24 mouse cellular contexts compared by ENCODE assay signal in genomic region chr9:57750901-57751300, GRCm38 (mm10). TPM values are rescaled to one million over a fixed set of nuclear protein-coding genes. Genes with fewer than 3 reads are reported as not detected.
DNase-seq lines count a peak whose midpoint lies in the region; ATAC-seq and TF ChIP-seq lines count a peak whose summit lies in the region.
"Had no signal": no experiment of that assay in that cellular context is flagged by ENCODE, and none has a peak within 500 bp of the region (broad histone marks: within the 10 kb centered on the region; RNA-seq: fewer than 3 reads in every experiment).

No protein-coding gene starts in this region.

- DNase-seq in gastrocnemius, adult 2 months = no peak
- no peak for DNase-seq in gastrocnemius, postnatal 4 days (ENCODE audit: low spot score in 2 of 2)
- no peak for DNase-seq in midbrain, postnatal 0 days (ENCODE audit: low spot score)
- DNase-seq in CH12.LX (ENCODE audit: extremely low read depth) = no peak
- DNase-seq in limb, embryonic 10.5 days (ENCODE audit: low spot score) = no peak
- DNase-seq in heart, embryonic 10.5 days (ENCODE audit: low spot score) = no peak
- DNase-seq in retina, embryonic 14.5 days (ENCODE audit: low spot score) = no peak
- DNase-seq: adrenal gland, adult 2 months; adrenal gland, postnatal 14 days; cerebellum, adult 11 months; cerebellum, adult 2 months; cerebellum, adult 9-11 months; cerebellum, postnatal 25 days; forebrain, postnatal 0 days; gastrocnemius, postnatal 25 days; heart, adult 2 months had no signal

- H3K4me1 ChIP-seq in midbrain, postnatal 0 days (ENCODE audit: insufficient read depth, low read length) = no peaks in the 10 kb centered on the region
- no peaks in the 10 kb centered on the region for H3K4me1 ChIP-seq in midbrain, embryonic 16.5 days (ENCODE audit: control insufficient read depth, insufficient read depth, low read length)
- H3K4me1 ChIP-seq in CH12.LX (ENCODE audit: control insufficient read depth in 1 of 2, insufficient read depth in 2 of 2) = peaks cover 2 to 8% of the 10 kb centered on the region in 2 experiments; a peak in 3 of 4 replicates
- H3K4me1 ChIP-seq in limb, embryonic 10.5 days = no peaks in the 10 kb centered on the region
- no peaks in the 10 kb centered on the region for H3K4me1 ChIP-seq in heart, embryonic 10.5 days
- H3K4me1 ChIP-seq: embryonic facial prominence, embryonic 12.5 days; hindbrain, embryonic 12.5 days; hindbrain, embryonic 15.5 days had no signal

- 0 out of 2 replicates have a peak, but pooled peaks have one; percentile 13 for ATAC-seq in midbrain, postnatal 0 days (ENCODE audit: low FRiP score)
- no peak for ATAC-seq in midbrain, embryonic 16.5 days
- ATAC-seq: forebrain, embryonic 14.5 days; forebrain, postnatal 0 days had no signal

- intact Hi-C loops in gastrocnemius, adult 2 months (cut with DNase I) = no loop called here

- H3K36me3 ChIP-seq in midbrain, postnatal 0 days (ENCODE audit: insufficient read depth, low read length) = peaks cover 87% of the 10 kb centered on the region
- H3K36me3 ChIP-seq in midbrain, embryonic 16.5 days (ENCODE audit: control insufficient read depth, insufficient read depth, low read length) = peaks cover 66% of the 10 kb centered on the region
- H3K36me3 ChIP-seq in CH12.LX (replicated peaks in 1 of 2; ENCODE audit: control insufficient read depth in 1 of 2, insufficient read depth in 1 of 2, low read length in 1 of 2) = peaks cover 97 to 100% of the 10 kb centered on the region in 2 experiments
- H3K36me3 ChIP-seq in limb, embryonic 10.5 days = peaks cover 100% of the 10 kb centered on the region
- peaks cover 100% of the 10 kb centered on the region for H3K36me3 ChIP-seq in heart, embryonic 10.5 days

- H3K4me3 ChIP-seq in gastrocnemius, adult 2 months = no peak overlapping the region
- H3K4me3 ChIP-seq in midbrain, postnatal 0 days (ENCODE audit: low read depth, low read length) = no peak overlapping the region
- no peak overlapping the region for H3K4me3 ChIP-seq in midbrain, embryonic 16.5 days (ENCODE audit: low read depth, low read length)
- H3K4me3 ChIP-seq in CH12.LX (replicated peaks in 1 of 3; ENCODE audit: low read depth in 2 of 3, low read length in 2 of 3, poor library complexity in 1 of 3) = no peak overlapping the region
- H3K4me3 ChIP-seq in limb, embryonic 10.5 days = no peak overlapping the region
- H3K4me3 ChIP-seq in heart, embryonic 10.5 days = no peak overlapping the region
- H3K4me3 ChIP-seq: embryonic facial prominence, embryonic 12.5 days; embryonic facial prominence, embryonic 15.5 days; heart, adult 2 months; hindbrain, embryonic 12.5 days; hindbrain, embryonic 15.5 days had no signal

- no peak overlapping the region for H3K4me2 ChIP-seq in midbrain, postnatal 0 days (ENCODE audit: low read depth, low read length, poor library complexity, severe bottlenecking)
- H3K4me2 ChIP-seq in midbrain, embryonic 16.5 days (ENCODE audit: low read length) = no peak overlapping the region
- no peak overlapping the region for H3K4me2 ChIP-seq in CH12.LX (ENCODE audit: insufficient read depth, low read depth, poor library complexity, severe bottlenecking)
- H3K4me2 ChIP-seq: embryonic facial prominence, embryonic 12.5 days; embryonic facial prominence, embryonic 15.5 days; heart, embryonic 11.5 days; hindbrain, embryonic 12.5 days; hindbrain, embryonic 15.5 days had no signal

- in situ Hi-C loops in CH12.LX (cut with MboI; ENCODE audit: low pct_ligation_motif_present, low pct_unique_long_range_greater_than_20kb, low sequenced_read_pairs) = loop anchor here (5.0 kb wide), 1 partner anchor 84 kb away; no protein-coding TSS in a partner anchor

- no peaks in the 10 kb centered on the region for H3K27me3 ChIP-seq in midbrain, postnatal 0 days (ENCODE audit: insufficient read depth, low read length)
- no peaks in the 10 kb centered on the region for H3K27me3 ChIP-seq in midbrain, embryonic 16.5 days (ENCODE audit: control insufficient read depth, insufficient read depth, low read depth, low read length)
- no peaks in the 10 kb centered on the region for H3K27me3 ChIP-seq in CH12.LX (replicated peaks)
- no peaks in the 10 kb centered on the region for H3K27me3 ChIP-seq in limb, embryonic 10.5 days (ENCODE audit: low read depth, poor library complexity, severe bottlenecking)
- H3K27me3 ChIP-seq in heart, embryonic 10.5 days (ENCODE audit: insufficient read depth, poor library complexity, severe bottlenecking) = no peaks in the 10 kb centered on the region
- H3K27me3 ChIP-seq: embryonic facial prominence, embryonic 12.5 days; embryonic facial prominence, embryonic 15.5 days; hindbrain, embryonic 12.5 days; hindbrain, embryonic 15.5 days had no signal

- no peak for TF ChIP-seq RAD21 in CH12.LX (IDR thresholded peaks at IDR 0.05; ENCODE audit: low read depth, low read length)

- no peaks in the 10 kb centered on the region for H3K9me3 ChIP-seq in midbrain, postnatal 0 days (ENCODE audit: low read length)
- H3K9me3 ChIP-seq in midbrain, embryonic 16.5 days (replicated peaks; ENCODE audit: control insufficient read depth, low read length, poor library complexity, severe bottlenecking) = no peaks in the 10 kb centered on the region
- H3K9me3 ChIP-seq in CH12.LX (replicated peaks; ENCODE audit: low read length) = peaks cover 4% of the 10 kb centered on the region
- H3K9me3 ChIP-seq in limb, embryonic 10.5 days (replicated peaks) = no peaks in the 10 kb centered on the region
- H3K9me3 ChIP-seq in heart, embryonic 10.5 days = no peaks in the 10 kb centered on the region
- H3K9me3 ChIP-seq: embryonic facial prominence, embryonic 12.5 days; embryonic facial prominence, embryonic 15.5 days; G1E; hindbrain, embryonic 12.5 days; hindbrain, embryonic 15.5 days had no signal

- dilution Hi-C loops in CH12.LX (cut with MboI; ENCODE audit: extremely low pct_ligation_motif_present, extremely low pct_unique_long_range_greater_than_20kb, low sequenced_read_pairs) = no loop called here

- H3K79me2 ChIP-seq in CH12.LX (replicated peaks; ENCODE audit: control insufficient read depth, extremely low read depth, insufficient read depth, poor library complexity, severe bottlenecking) = no peaks in the 10 kb centered on the region

- peak overlapping the region; percentile 50 for H3K27ac ChIP-seq in gastrocnemius, adult 2 months
- no peak overlapping the region for H3K27ac ChIP-seq in midbrain, postnatal 0 days (ENCODE audit: low read depth, low read length)
- no peak overlapping the region for H3K27ac ChIP-seq in midbrain, embryonic 16.5 days (ENCODE audit: low read length)
- H3K27ac ChIP-seq in CH12.LX (ENCODE audit: insufficient read depth, low read depth) = no peak overlapping the region; the same call in 1 of the 2 replicates
- 0 out of 2 replicates have a peak overlapping the region, but pooled peaks have one; percentile 34 for H3K27ac ChIP-seq in limb, embryonic 10.5 days
- no peak overlapping the region for H3K27ac ChIP-seq in heart, embryonic 10.5 days
- H3K27ac ChIP-seq: embryonic facial prominence, embryonic 12.5 days; embryonic facial prominence, embryonic 15.5 days; heart, adult 2 months; hindbrain, embryonic 12.5 days; hindbrain, embryonic 15.5 days had no signal

- no peak overlapping the region for H3K9ac ChIP-seq in midbrain, postnatal 0 days (replicated peaks; ENCODE audit: low read length, poor library complexity, severe bottlenecking)
- H3K9ac ChIP-seq in midbrain, embryonic 16.5 days (ENCODE audit: low read depth, low read length) = no peak overlapping the region
- no peak overlapping the region for H3K9ac ChIP-seq in CH12.LX (ENCODE audit: insufficient read depth, low read depth)
- H3K9ac ChIP-seq: embryonic facial prominence, embryonic 12.5 days; embryonic facial prominence, embryonic 15.5 days; forebrain, postnatal 0 days; hindbrain, embryonic 12.5 days; hindbrain, embryonic 15.5 days had no signal

- no peak for TF ChIP-seq EP300 in CH12.LX (IDR thresholded peaks at IDR 0.05; ENCODE audit: low read length)

- TF ChIP-seq CTCF in gastrocnemius, adult 2 months (IDR thresholded peaks at IDR 0.05) = no peak
- TF ChIP-seq CTCF in midbrain, postnatal 0 days (IDR thresholded peaks at IDR 0.05) = no peak
- no peak for TF ChIP-seq CTCF in CH12.LX (conservative IDR thresholded peaks at IDR 0.05 in 1 of 2, IDR thresholded peaks at IDR 0.05 in 1 of 2; ENCODE audit: low read depth in 2 of 2, low read length in 2 of 2)

- peak; percentile 17; the same call in 1 of the 2 replicates for TF ChIP-seq POLR2A in CH12.LX (IDR thresholded peaks at IDR 0.05; ENCODE audit: low read depth, low read length)

- WGBS in midbrain, postnatal 0 days = 93% methylated on average over 7 of the region's 7 CpGs
- 93% methylated on average over 7 of the region's 7 CpGs for WGBS in midbrain, embryonic 16.5 days
- WGBS in limb, embryonic 10.5 days = 92% methylated on average over 7 of the region's 7 CpGs
- WGBS in heart, embryonic 10.5 days = 91% methylated on average over 7 of the region's 7 CpGs

TF ChIP-seq in CH12.LX, 34 proteins besides CTCF, POLR2A, EP300 and RAD21 (continues in another document):
- no peak for TF ChIP-seq CHD2 (IDR thresholded peaks at IDR 0.05; ENCODE audit: low read length)
- TF ChIP-seq ZC3H11A (IDR thresholded peaks at IDR 0.05; ENCODE audit: low read depth, low read length) = no peak
- TF ChIP-seq MXI1 (IDR thresholded peaks at IDR 0.05; ENCODE audit: low read depth, low read length) = no peak

RNA-seq across cellular contexts. Expression of gene Clk3, which starts 14.8 kb away (rescaled TPM):
- total RNA-seq in gastrocnemius, adult 2 months (2021) = 10 to 100 TPM; 45.4 to 50.4 TPM
- total RNA-seq in gastrocnemius, postnatal 4 days (2021) = 10 to 100 TPM; 52.7 to 58.9 TPM
- 82.1 and 83.7 TPM in 2 replicates for total RNA-seq in midbrain, postnatal 0 days (2014; rRNA removed)
- 53.4 and 54.3 TPM in 2 replicates for polyA plus RNA-seq in midbrain, postnatal 0 days (2015; fragmentation: Nextera tagmentation; extraction: Ambion mirVana)
- 58.8 and 62.9 TPM in 2 replicates for polyA plus RNA-seq in midbrain, embryonic 16.5 days (2015; fragmentation: Nextera tagmentation; extraction: Ambion mirVana)
- total RNA-seq in CH12.LX (2012; rRNA removed) (39.9 and 46.7 TPM in 2 replicates), CH12.LX (2014; rRNA removed) (69.0 and 87.7 TPM in 2 replicates)
- polyA plus RNA-seq in CH12.LX (2012; ENCODE audit: insufficient read length, low read depth) = 62.4 and 67.9 TPM in 2 replicates
- 93.2 and 95.9 TPM in 2 replicates for polyA plus RNA-seq in limb, embryonic 10.5 days (2016; fragmentation: Nextera tagmentation; extraction: Ambion mirVana)
- polyA plus RNA-seq in heart, embryonic 10.5 days (2016; fragmentation: Nextera tagmentation; extraction: Ambion mirVana) = 70.6 and 79.7 TPM in 2 replicates

RNA-seq across cellular contexts. Expression of gene Edc3, which starts 42.6 kb away (rescaled TPM):
- total RNA-seq in gastrocnemius, adult 2 months (2021) = 1 to 10 TPM; 5.9 to 6.6 TPM
- total RNA-seq in gastrocnemius, postnatal 4 days (2021) = 10 to 100 TPM; 11.8 to 12.5 TPM
- 10.6 and 11.9 TPM in 2 replicates for total RNA-seq in midbrain, postnatal 0 days (2014; rRNA removed)
- 27.3 and 27.8 TPM in 2 replicates for polyA plus RNA-seq in midbrain, postnatal 0 days (2015; fragmentation: Nextera tagmentation; extraction: Ambion mirVana)
- 31.8 and 34.7 TPM in 2 replicates for polyA plus RNA-seq in midbrain, embryonic 16.5 days (2015; fragmentation: Nextera tagmentation; extraction: Ambion mirVana)
- total RNA-seq in CH12.LX (2012; rRNA removed) (9.6 and 10.6 TPM in 2 replicates), CH12.LX (2014; rRNA removed) (10.9 and 13.6 TPM in 2 replicates)
- polyA plus RNA-seq in CH12.LX (2012; ENCODE audit: insufficient read length, low read depth) = 24.1 and 27.9 TPM in 2 replicates
- 47.1 and 49.2 TPM in 2 replicates for polyA plus RNA-seq in limb, embryonic 10.5 days (2016; fragmentation: Nextera tagmentation; extraction: Ambion mirVana)
- polyA plus RNA-seq in heart, embryonic 10.5 days (2016; fragmentation: Nextera tagmentation; extraction: Ambion mirVana) = 24.7 and 28.5 TPM in 2 replicates

Comparison
In these comparisons a context has a peak if more than half of its experiments do, and no peak if none do; other contexts are left out.
1. H3K27ac ChIP-seq: peak in gastrocnemius, adult 2 months (single experiment) and limb, embryonic 10.5 days (single experiment); none in midbrain, postnatal 0 days (single experiment), midbrain, embryonic 16.5 days (single experiment), CH12.LX (single experiment) and heart, embryonic 10.5 days (single experiment).